Mouse (Mus musculus): ENCODE results near the gene Lrp6. TPM values are rescaled to one million over a fixed set of nuclear protein-coding genes. Genes with fewer than 3 reads are reported as not detected.

The Lrp6 gene
- total RNA-seq, 2 experiments from 2014 or later, result 41.5 to 46.1 TPM

- DNase-seq (ENCODE audit: low spot score in 2 of 2), result no peak
- intact Hi-C loops (cut with DNase I), result no loop called here
Observed at GRCm38 (mm10) chr6:134582110-134582509, 15.3 kb upstream of the Lrp6 start.

- intact Hi-C loops (cut with DNase I), result no loop called here
Observed at GRCm38 (mm10) chr6:134579506-134579905, 12.7 kb upstream of the Lrp6 start.

GRCm38 (mm10) chr6:134578039-134578438 lies 11.3 kb upstream of the Lrp6 start:
- intact Hi-C loops (cut with DNase I), result no loop called here
- DNase-seq (ENCODE audit: low spot score in 2 of 2), result no peak

More at GRCm38 (mm10) chr6:134579506-134579905, 12.7 kb upstream of the Lrp6 start:
- no peak for DNase-seq (ENCODE audit: low spot score in 2 of 2)

GRCm38 (mm10) chr6:134575288-134575741 lies 8.6 kb upstream of the Lrp6 start:
- intact Hi-C loops (cut with DNase I), result no loop called here
- DNase-seq (ENCODE audit: low spot score in 2 of 2), result no peak

- no peak for DNase-seq (ENCODE audit: low spot score in 2 of 2)
- intact Hi-C loops (cut with DNase I), result loop anchor here (5.0 to 10.0 kb wide), 4 partner anchors 39 to 113 kb away; no protein-coding TSS in a partner anchor
Observed at GRCm38 (mm10) chr6:134567986-134568556, 1.3 kb upstream of the Lrp6 start.

GRCm38 (mm10) chr6:134566248-134566817 lies 432 bp downstream of the Lrp6 start:
- no peak for DNase-seq (ENCODE audit: low spot score in 2 of 2)
- intact Hi-C loops (cut with DNase I), result loop anchor here (5.0 to 10.0 kb wide), 4 partner anchors 41 to 112 kb away; no protein-coding TSS in a partner anchor

- no peak for DNase-seq (ENCODE audit: low spot score in 2 of 2)
- intact Hi-C loops (cut with DNase I), result loop anchor here (5.0 to 10.0 kb wide), 4 partner anchors 42 to 111 kb away; no protein-coding TSS in a partner anchor
Observed at GRCm38 (mm10) chr6:134565606-134566247, 1.0 kb downstream of the Lrp6 start.

- no peak for DNase-seq (ENCODE audit: low spot score in 2 of 2)
- intact Hi-C loops (cut with DNase I), result loop anchor here (10.0 kb wide), 1 partner anchor 110 kb away; no protein-coding TSS in a partner anchor
Observed at GRCm38 (mm10) chr6:134564539-134564938, 2.2 kb downstream of the Lrp6 start.

GRCm38 (mm10) chr6:134559635-134560034 lies 7.1 kb downstream of the Lrp6 start:
- intact Hi-C loops (cut with DNase I), result loop anchor here (10.0 kb wide), 1 partner anchor 105 kb away; no protein-coding TSS in a partner anchor
- DNase-seq (ENCODE audit: low spot score in 2 of 2), result no peak

GRCm38 (mm10) chr6:134558546-134559129 lies 8.1 kb downstream of the Lrp6 start:
- intact Hi-C loops (cut with DNase I), result no loop called here

GRCm38 (mm10) chr6:134557043-134557442 lies 9.7 kb downstream of the Lrp6 start:
- no peak for DNase-seq (ENCODE audit: low spot score in 2 of 2)
- intact Hi-C loops (cut with DNase I), result no loop called here

More at GRCm38 (mm10) chr6:134558546-134559129, 8.1 kb downstream of the Lrp6 start:
- no peak for DNase-seq (ENCODE audit: low spot score in 2 of 2)

- no peak for DNase-seq (ENCODE audit: low spot score in 2 of 2)
- intact Hi-C loops (cut with DNase I), result no loop called here
Observed at GRCm38 (mm10) chr6:134556185-134556950, 10.4 kb downstream of the Lrp6 start.

GRCm38 (mm10) chr6:134555178-134555577 lies 11.6 kb downstream of the Lrp6 start:
- intact Hi-C loops (cut with DNase I), result no loop called here
- no peak for DNase-seq (ENCODE audit: low spot score in 2 of 2)

GRCm38 (mm10) chr6:134554230-134554629 lies 12.5 kb downstream of the Lrp6 start:
- intact Hi-C loops (cut with DNase I), result no loop called here
- no peak for DNase-seq (ENCODE audit: low spot score in 2 of 2)

- DNase-seq (ENCODE audit: low spot score in 2 of 2), result no peak
- intact Hi-C loops (cut with DNase I), result no loop called here
Observed at GRCm38 (mm10) chr6:134551007-134551406, 15.8 kb downstream of the Lrp6 start.

GRCm38 (mm10) chr6:134550396-134550795 lies 16.4 kb downstream of the Lrp6 start:
- DNase-seq (ENCODE audit: low spot score in 2 of 2), result no peak
- intact Hi-C loops (cut with DNase I), result no loop called here

GRCm38 (mm10) chr6:134544843-134545242 lies 21.9 kb downstream of the Lrp6 start:
- no peak for DNase-seq (ENCODE audit: low spot score in 2 of 2)
- intact Hi-C loops (cut with DNase I), result no loop called here

- DNase-seq (ENCODE audit: low spot score in 2 of 2), result no peak
- intact Hi-C loops (cut with DNase I), result no loop called here
Observed at GRCm38 (mm10) chr6:134544093-134544492, 22.7 kb downstream of the Lrp6 start.

- intact Hi-C loops (cut with DNase I), result no loop called here
- DNase-seq (ENCODE audit: low spot score in 2 of 2), result no peak
Observed at GRCm38 (mm10) chr6:134543607-134544006, 23.2 kb downstream of the Lrp6 start.

Measured in left cerebral cortex, postnatal 14 days (tissue).